Mouse (Mus musculus): ENCODE measurements around the gene Fam241a. TPM values are rescaled to one million over a fixed set of nuclear protein-coding genes. Genes with fewer than 3 reads are reported as not detected.
A peak's percentile ranks its signal among the peaks of the same experiment; 100 is the strongest.

Fam241a gene
- polyA plus RNA-seq, 1 experiment from 2014 or later: 16.6 TPM

- no peak for DNase-seq (ENCODE audit: low spot score)
- Histone ChIP-seq H3K27ac (no peak overlapping the region), H3K36me3 (ENCODE audit: insufficient read depth, low read length) (no peaks in the 10 kb centered on the region), H3K4me1 (replicated peaks; ENCODE audit: insufficient read depth, low read length) (no peaks in the 10 kb centered on the region), H3K9ac (ENCODE audit: low read depth, low read length) (no peak overlapping the region), H3K27me3 (ENCODE audit: insufficient read depth, low read length) (no peaks in the 10 kb centered on the region), H3K4me2 (ENCODE audit: low read length) (no peak overlapping the region), H3K9me3 (replicated peaks; ENCODE audit: low read length) (no peaks in the 10 kb centered on the region), H3K4me3 (replicated peaks; ENCODE audit: low read depth, low read length) (no peak overlapping the region)
- ATAC-seq (replicated peaks; ENCODE audit: low FRiP score, low read depth): no peak
- TF ChIP-seq CTCF (IDR thresholded peaks at IDR 0.05; ENCODE audit: low read depth): no peak
- WGBS: 61% methylated on average over 2 of the region's 2 CpGs
Observed at GRCm38 (mm10) chr3:127881684-127882083, 14.4 kb downstream of the Fam241a start.

GRCm38 (mm10) chr3:127879968-127880367 lies 16.2 kb downstream of the Fam241a start:
- no peaks in the 10 kb centered on the region for H3K27me3 ChIP-seq (ENCODE audit: insufficient read depth, low read length)
- no peak overlapping the region for H3K4me2 ChIP-seq (ENCODE audit: low read length)
- DNase-seq (ENCODE audit: low spot score) (no peak), ATAC-seq (replicated peaks; ENCODE audit: low FRiP score, low read depth) (no peak)
- no peaks in the 10 kb centered on the region for H3K36me3 ChIP-seq (ENCODE audit: insufficient read depth, low read length)
- H3K9me3 ChIP-seq (replicated peaks; ENCODE audit: low read length): no peaks in the 10 kb centered on the region
- no peak overlapping the region for H3K9ac ChIP-seq (ENCODE audit: low read depth, low read length)
- WGBS: 76% methylated on average over 3 of the region's 3 CpGs
- H3K4me1 ChIP-seq (replicated peaks; ENCODE audit: insufficient read depth, low read length): no peaks in the 10 kb centered on the region
- no peak overlapping the region for H3K27ac ChIP-seq
- H3K4me3 ChIP-seq (replicated peaks; ENCODE audit: low read depth, low read length): no peak overlapping the region
- TF ChIP-seq CTCF (IDR thresholded peaks at IDR 0.05; ENCODE audit: low read depth): no peak

DNA sequence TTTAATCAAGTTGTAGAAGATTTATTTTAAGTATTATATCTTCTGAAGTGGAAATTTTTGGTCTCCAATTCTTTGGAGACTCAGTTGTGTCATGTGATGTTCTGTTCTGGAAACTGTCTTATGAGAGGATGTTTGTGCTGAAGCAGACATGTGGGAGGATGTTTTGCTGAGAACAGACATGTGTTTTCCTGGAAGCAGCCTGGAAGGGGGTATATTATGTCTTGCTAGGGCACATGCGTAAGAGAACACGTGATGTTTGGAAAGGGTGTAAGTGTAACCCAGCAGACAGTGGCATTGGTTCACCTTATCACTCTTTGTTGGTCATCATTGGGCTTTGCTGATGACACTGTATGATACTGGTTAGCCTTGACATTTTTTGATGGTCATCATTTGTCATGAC lies 20.6 kb downstream of the Fam241a start:
- Histone ChIP-seq H3K9ac (ENCODE audit: low read depth, low read length) (no peak overlapping the region), H3K36me3 (ENCODE audit: insufficient read depth, low read length) (no peaks in the 10 kb centered on the region), H3K27ac (no peak overlapping the region), H3K4me1 (replicated peaks; ENCODE audit: insufficient read depth, low read length) (no peaks in the 10 kb centered on the region), H3K27me3 (ENCODE audit: insufficient read depth, low read length) (no peaks in the 10 kb centered on the region), H3K9me3 (replicated peaks; ENCODE audit: low read length) (no peaks in the 10 kb centered on the region), H3K4me3 (replicated peaks; ENCODE audit: low read depth, low read length) (no peak overlapping the region), H3K4me2 (ENCODE audit: low read length) (no peak overlapping the region)
- DNase-seq (ENCODE audit: low spot score) (no peak), ATAC-seq (replicated peaks; ENCODE audit: low FRiP score, low read depth) (no peak)
- TF ChIP-seq CTCF (IDR thresholded peaks at IDR 0.05; ENCODE audit: low read depth): no peak
- WGBS: 80% methylated on average over 2 of the region's 2 CpGs

GRCm38 (mm10) chr3:127875059-127875458 lies 21.1 kb downstream of the Fam241a start:
- Histone ChIP-seq H3K4me3 (replicated peaks; ENCODE audit: low read depth, low read length) (no peak overlapping the region), H3K4me1 (replicated peaks; ENCODE audit: insufficient read depth, low read length) (no peaks in the 10 kb centered on the region), H3K9ac (ENCODE audit: low read depth, low read length) (no peak overlapping the region), H3K9me3 (replicated peaks; ENCODE audit: low read length) (no peaks in the 10 kb centered on the region), H3K27ac (no peak overlapping the region), H3K36me3 (ENCODE audit: insufficient read depth, low read length) (no peaks in the 10 kb centered on the region), H3K4me2 (ENCODE audit: low read length) (no peak overlapping the region), H3K27me3 (ENCODE audit: insufficient read depth, low read length) (no peaks in the 10 kb centered on the region)
- no peak for DNase-seq (ENCODE audit: low spot score)
- no peak for ATAC-seq (replicated peaks; ENCODE audit: low FRiP score, low read depth)
- WGBS: 78% methylated on average over 7 of the region's 7 CpGs
- no peak for TF ChIP-seq CTCF (IDR thresholded peaks at IDR 0.05; ENCODE audit: low read depth)

- 27% methylated on average over 4 of the region's 4 CpGs for WGBS
- Histone ChIP-seq H3K9me3 (replicated peaks; ENCODE audit: low read length) (no peaks in the 10 kb centered on the region), H3K9ac (ENCODE audit: low read depth, low read length) (no peak overlapping the region), H3K4me1 (replicated peaks; ENCODE audit: insufficient read depth, low read length) (no peaks in the 10 kb centered on the region), H3K36me3 (ENCODE audit: insufficient read depth, low read length) (no peaks in the 10 kb centered on the region), H3K4me3 (replicated peaks; ENCODE audit: low read depth, low read length) (no peak overlapping the region), H3K27me3 (ENCODE audit: insufficient read depth, low read length) (no peaks in the 10 kb centered on the region), H3K4me2 (ENCODE audit: low read length) (no peak overlapping the region), H3K27ac (no peak overlapping the region)
- DNase-seq (ENCODE audit: low spot score) (peak; percentile 69), ATAC-seq (replicated peaks; ENCODE audit: low FRiP score, low read depth) (peak; percentile 29; the same call in 1 of the 2 replicates)
- no peak for TF ChIP-seq CTCF (IDR thresholded peaks at IDR 0.05; ENCODE audit: low read depth)
Observed at GRCm38 (mm10) chr3:127874254-127874883, 21.8 kb downstream of the Fam241a start.

- Histone ChIP-seq H3K9me3 (replicated peaks; ENCODE audit: low read length) (no peaks in the 10 kb centered on the region), H3K27me3 (ENCODE audit: insufficient read depth, low read length) (no peaks in the 10 kb centered on the region), H3K4me1 (replicated peaks; ENCODE audit: insufficient read depth, low read length) (no peaks in the 10 kb centered on the region), H3K9ac (ENCODE audit: low read depth, low read length) (no peak overlapping the region), H3K4me2 (ENCODE audit: low read length) (no peak overlapping the region), H3K4me3 (replicated peaks; ENCODE audit: low read depth, low read length) (no peak overlapping the region), H3K27ac (no peak overlapping the region), H3K36me3 (ENCODE audit: insufficient read depth, low read length) (no peaks in the 10 kb centered on the region)
- ATAC-seq (replicated peaks; ENCODE audit: low FRiP score, low read depth) (no peak), DNase-seq (ENCODE audit: low spot score) (no peak)
- no peak for TF ChIP-seq CTCF (IDR thresholded peaks at IDR 0.05; ENCODE audit: low read depth)
- 76% methylated on average over 9 of the region's 9 CpGs for WGBS
Observed at GRCm38 (mm10) chr3:127871575-127871974, 24.5 kb downstream of the Fam241a start.

DNA sequence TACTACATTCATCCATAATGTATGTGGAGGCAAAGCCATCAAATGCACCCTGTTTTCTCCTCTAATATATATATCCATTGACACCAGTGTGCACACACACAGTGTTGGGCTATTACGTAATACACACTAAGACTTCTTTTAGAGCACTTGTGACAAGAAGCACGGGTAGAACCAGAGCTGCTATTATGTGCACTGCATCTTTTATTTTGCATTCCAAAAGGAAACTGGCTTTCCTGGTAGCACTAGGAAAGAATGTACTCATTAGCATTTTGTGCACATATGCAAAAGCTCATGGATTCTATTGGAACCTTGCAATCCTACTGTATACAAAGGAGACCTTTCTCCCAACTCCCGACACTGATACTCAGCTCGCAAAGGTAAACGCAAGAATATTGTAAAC lies 27.2 kb downstream of the Fam241a start:
- no peak overlapping the region for H3K4me3 ChIP-seq (replicated peaks; ENCODE audit: low read depth, low read length)
- no peak for ATAC-seq (replicated peaks; ENCODE audit: low FRiP score, low read depth)
- H3K4me1 ChIP-seq (replicated peaks; ENCODE audit: insufficient read depth, low read length): no peaks in the 10 kb centered on the region
- no peak overlapping the region for H3K4me2 ChIP-seq (ENCODE audit: low read length)
- no peak overlapping the region for H3K27ac ChIP-seq
- 76% methylated on average over 5 of the region's 5 CpGs for WGBS
- DNase-seq (ENCODE audit: low spot score): no peak
- H3K27me3 ChIP-seq (ENCODE audit: insufficient read depth, low read length): no peaks in the 10 kb centered on the region
- TF ChIP-seq CTCF (IDR thresholded peaks at IDR 0.05; ENCODE audit: low read depth): no peak
- no peak overlapping the region for H3K9ac ChIP-seq (ENCODE audit: low read depth, low read length)
- no peaks in the 10 kb centered on the region for H3K36me3 ChIP-seq (ENCODE audit: insufficient read depth, low read length)
- no peaks in the 10 kb centered on the region for H3K9me3 ChIP-seq (replicated peaks; ENCODE audit: low read length)
